Mouse (Mus musculus) frontal cortex, adult 2 months (tissue): ENCODE results near the gene Il11. TPM values are rescaled to one million over a fixed set of nuclear protein-coding genes. Genes with fewer than 3 reads are reported as not detected.
A peak's percentile ranks its signal among the peaks of the same experiment; 100 is the strongest.
"Not testable (repeated sequence)": the region's sequence is repeated elsewhere in the genome, so short reads cannot be mapped to it uniquely, and the experiment has no call there.

ENCODE experiments used
- DNase-seq, 2 experiments: peaks; one replicate each; pipeline ENCODE4 v3.0.0; 2022; ENCODE audit warnings: low spot score in 1 of 2; ENCODE audit errors: extremely low spot score in 1 of 2
- polyA plus RNA-seq: library from polyadenylated mRNA; depleted of rRNA; stranded (reverse); fragments of >200 nt; gene quantifications from 2 replicates; pipeline ENCODE4 v1.2.3, GENCODE M21; 2012; rRNA removed

Gene Il11
- polyA plus RNA-seq: 0.25 and 0.38 TPM in 2 replicates

- DNase-seq: no peak
These were observed at the start of gene Il11, which contains the start of gene Tmem190 for GRCm38 (mm10) chr7:4782759-4783158. Il11 (minus strand) TSS chr7:4782859. Tmem190 (plus strand) TSS chr7:4782937.

GRCm38 (mm10) chr7:4830476-4830875 lies 47.8 kb upstream of the Il11 start:
- DNase-seq: no peak

GRCm38 (mm10) chr7:4825365-4825764 lies 42.7 kb upstream of the Il11 start:
- no peak for DNase-seq

- DNase-seq: no peak
These were observed 39.7 kb upstream of the Il11 start for GRCm38 (mm10) chr7:4822162-4822907.

- DNase-seq: peak in 1 of 2 experiments; percentile 63
These were observed 39.0 kb upstream of the Il11 start for GRCm38 (mm10) chr7:4821690-4822089.

GRCm38 (mm10) chr7:4820925-4821324 lies 38.3 kb upstream of the Il11 start:
- DNase-seq: not testable (repeated sequence)

- DNase-seq: no peak
These were observed 33.9 kb upstream of the Il11 start for GRCm38 (mm10) chr7:4816559-4816958.

GRCm38 (mm10) chr7:4813105-4813791 lies 30.6 kb upstream of the Il11 start:
- no peak for DNase-seq

GRCm38 (mm10) chr7:4812303-4813104 lies 29.8 kb upstream of the Il11 start, which contains the start of gene Ube2s:
Ube2s (minus strand) TSS chr7:4812590.
- DNase-seq: peak; percentile 98 to 99

- no peak for DNase-seq
These were observed 29.2 kb upstream of the Il11 start for GRCm38 (mm10) chr7:4811842-4812302.

GRCm38 (mm10) chr7:4811131-4811530 lies 28.5 kb upstream of the Il11 start:
- DNase-seq: not testable (repeated sequence)

- DNase-seq: peak in 1 of 2 experiments; percentile 66
These were observed 24.1 kb upstream of the Il11 start for GRCm38 (mm10) chr7:4806716-4807115.

GRCm38 (mm10) chr7:4802247-4802646 lies 19.6 kb upstream of the Il11 start:
- no peak for DNase-seq

- DNase-seq: peak in 1 of 2 experiments; percentile 62
These were observed 13.2 kb upstream of the Il11 start for GRCm38 (mm10) chr7:4795767-4796433.

- no peak for DNase-seq
These were observed 12.0 kb upstream of the Il11 start for GRCm38 (mm10) chr7:4794631-4795168.

GRCm38 (mm10) chr7:4793674-4794073 lies 11.0 kb upstream of the Il11 start:
- DNase-seq: no peak

GRCm38 (mm10) chr7:4793248-4793647 lies 10.6 kb upstream of the Il11 start:
- DNase-seq: not testable (repeated sequence)

GRCm38 (mm10) chr7:4792278-4793212 lies 9.9 kb upstream of the Il11 start, which contains the start of gene Rpl28:
Rpl28 (plus strand) TSS chr7:4792874.
- DNase-seq: peak; percentile 93 to 98

- DNase-seq: no peak
These were observed 6.8 kb upstream of the Il11 start, which contains the start of gene Tmem238 for GRCm38 (mm10) chr7:4789436-4789935. Tmem238 (minus strand) TSS chr7:4789656.
